Mouse (Mus musculus): Measurements from ENCODE around the gene Ly6g6c.

- TF ChIP-seq POLR2A (IDR thresholded peaks at IDR 0.05; ENCODE audit: insufficient read length, low read depth): no peak
- no peak for TF ChIP-seq MAX (IDR thresholded peaks at IDR 0.05; ENCODE audit: low read depth)
- no peak for TF ChIP-seq TCF12 (IDR thresholded peaks at IDR 0.05; ENCODE audit: insufficient read depth, poor library complexity, severe bottlenecking)
- TF ChIP-seq USF1 (IDR thresholded peaks at IDR 0.05; ENCODE audit: low read depth): no peak
- TF ChIP-seq MYOD1 (IDR thresholded peaks at IDR 0.05; ENCODE audit: control insufficient read depth in 1 of 3, insufficient read length in 2 of 3, low read depth in 2 of 3): no peak
- no peak for TF ChIP-seq E2F4 (IDR thresholded peaks at IDR 0.05; ENCODE audit: insufficient read depth)
- no peak for TF ChIP-seq SRF (IDR thresholded peaks at IDR 0.05; ENCODE audit: control insufficient read depth, insufficient read length, low read depth)
- TF ChIP-seq CEBPB (IDR thresholded peaks at IDR 0.05; ENCODE audit: insufficient read depth, poor library complexity, severe bottlenecking): no peak
- no peak for TF ChIP-seq POLR2AphosphoS2 (IDR thresholded peaks at IDR 0.05; ENCODE audit: insufficient read length, low read depth)
- TF ChIP-seq TCF3 (IDR thresholded peaks at IDR 0.05; ENCODE audit: insufficient read length, low read depth): no peak
- TF ChIP-seq MYOG (IDR thresholded peaks at IDR 0.05; ENCODE audit: control insufficient read depth in 1 of 3, insufficient read depth in 1 of 3, insufficient read length in 2 of 3, low read depth in 2 of 3): no peak
- TF ChIP-seq REST (IDR thresholded peaks at IDR 0.05; ENCODE audit: insufficient read depth, insufficient read length): no peak
These were observed 32.0 kb downstream of the Ly6g6c start for GRCm38 (mm10) chr17:35097164-35097655.

All from myocyte (in vitro differentiated cells).